Mouse (Mus musculus) activated CD4-positive, CD25-positive, alpha-beta regulatory T cell, adult 4 months (primary cell): ENCODE measurements around the gene Rpia. TPM values are rescaled to one million over a fixed set of nuclear protein-coding genes. Genes with fewer than 3 reads are reported as not detected.
"Not testable (repeated sequence)": the region's sequence is repeated elsewhere in the genome, so short reads cannot be mapped to it uniquely, and the experiment has no call there.

Source experiments
- ATAC-seq: one replicate; pipeline ENCODE4 v1.8.0; 2017
- polyA plus RNA-seq, 2 experiments: library from polyadenylated mRNA; unstranded; fragments of 100-300 nt; shearing (Covaris generic); gene quantifications; one replicate each; pipeline ENCODE4 v1.2.1; 2017

Gene Rpia
- 1 to 10 TPM; 4.2 to 5.2 TPM for polyA plus RNA-seq

- peak; percentile 97 for ATAC-seq
Measured at GRCm38 (mm10) chr6:70791824-70792535, at the start of gene Rpia. TSS of gene Rpia (minus strand) at chr6:70792232.

- no peak for ATAC-seq
Measured at GRCm38 (mm10) chr6:70840281-70840680, 48.2 kb upstream of the Rpia start.

GRCm38 (mm10) chr6:70838532-70838931 lies 46.5 kb upstream of the Rpia start:
- ATAC-seq, result no peak

- no peak for ATAC-seq
Measured at GRCm38 (mm10) chr6:70837297-70837696, 45.3 kb upstream of the Rpia start.

- no peak for ATAC-seq
Measured at GRCm38 (mm10) chr6:70831179-70831839, 39.3 kb upstream of the Rpia start.

- ATAC-seq, result no peak
Measured at GRCm38 (mm10) chr6:70830552-70830951, 38.5 kb upstream of the Rpia start.

- ATAC-seq, result no peak
Measured at GRCm38 (mm10) chr6:70829451-70829850, 37.4 kb upstream of the Rpia start.

GRCm38 (mm10) chr6:70824987-70825337 lies 32.9 kb upstream of the Rpia start:
- peak; percentile 89 for ATAC-seq

GRCm38 (mm10) chr6:70824085-70824986 lies 32.3 kb upstream of the Rpia start:
- ATAC-seq, result peak; percentile 69

- ATAC-seq, result not testable (repeated sequence)
Measured at GRCm38 (mm10) chr6:70823277-70823676, 31.2 kb upstream of the Rpia start.

GRCm38 (mm10) chr6:70822386-70822910 lies 30.4 kb upstream of the Rpia start:
- ATAC-seq, result no peak

GRCm38 (mm10) chr6:70821566-70821965 lies 29.5 kb upstream of the Rpia start:
- ATAC-seq, result no peak

GRCm38 (mm10) chr6:70815471-70815870 lies 23.4 kb upstream of the Rpia start:
- no peak for ATAC-seq

- no peak for ATAC-seq
Measured at GRCm38 (mm10) chr6:70814629-70814950, 22.6 kb upstream of the Rpia start.

GRCm38 (mm10) chr6:70813921-70814628 lies 22.0 kb upstream of the Rpia start:
- peak; percentile 62 for ATAC-seq

- ATAC-seq, result no peak
Measured at GRCm38 (mm10) chr6:70812526-70812895, 20.5 kb upstream of the Rpia start.

- peak; percentile 80 for ATAC-seq
Measured at GRCm38 (mm10) chr6:70811557-70812525, 19.8 kb upstream of the Rpia start.

GRCm38 (mm10) chr6:70810524-70810923 lies 18.5 kb upstream of the Rpia start:
- ATAC-seq, result no peak

GRCm38 (mm10) chr6:70806514-70806912 lies 14.5 kb upstream of the Rpia start:
- no peak for ATAC-seq

- ATAC-seq, result peak; percentile 87
Measured at GRCm38 (mm10) chr6:70805820-70806513, 13.9 kb upstream of the Rpia start.

- ATAC-seq, result peak; percentile 58
Measured at GRCm38 (mm10) chr6:70805267-70805666, 13.2 kb upstream of the Rpia start.
